Mouse (Mus musculus): ENCODE data around the gene D630039A03Rik.
"Not testable (repeated sequence)": the region's sequence is repeated elsewhere in the genome, so short reads cannot be mapped to it uniquely, and the experiment has no call there.

Gene D630039A03Rik

GRCm38 (mm10) chr4:57892001-57892586 is 24.0 kb downstream of the D630039A03Rik start:
- in situ Hi-C loops (cut with MboI, MseI) = no loop called here

GRCm38 (mm10) chr4:57889773-57890172 is 26.3 kb downstream of the D630039A03Rik start:
- in situ Hi-C loops (cut with MboI, MseI) = no loop called here

GRCm38 (mm10) chr4:57888978-57889377 is 27.1 kb downstream of the D630039A03Rik start:
- in situ Hi-C loops (cut with MboI, MseI) = not testable (repeated sequence)

GRCm38 (mm10) chr4:57888246-57888645 is 27.9 kb downstream of the D630039A03Rik start:
- in situ Hi-C loops (cut with MboI, MseI) = no loop called here

GRCm38 (mm10) chr4:57886888-57887230 is 29.2 kb downstream of the D630039A03Rik start:
- in situ Hi-C loops (cut with MboI, MseI) = no loop called here

GRCm38 (mm10) chr4:57886066-57886887 is 29.8 kb downstream of the D630039A03Rik start:
- in situ Hi-C loops (cut with MboI, MseI) = no loop called here

- in situ Hi-C loops (cut with MboI, MseI) = no loop called here
These were observed 30.9 kb downstream of the D630039A03Rik start for GRCm38 (mm10) chr4:57885186-57885585.

- in situ Hi-C loops (cut with MboI, MseI) = loop anchor here in 1 of 2 experiments (5.0 kb wide), 1 partner anchor 207 kb away; no protein-coding TSS in a partner anchor
These were observed 31.6 kb downstream of the D630039A03Rik start for GRCm38 (mm10) chr4:57884511-57884910.

- in situ Hi-C loops (cut with MboI, MseI) = loop anchor here in 1 of 2 experiments (5.0 kb wide), 1 partner anchor 206 kb away; no protein-coding TSS in a partner anchor
These were observed 32.3 kb downstream of the D630039A03Rik start for GRCm38 (mm10) chr4:57883520-57884421.

- in situ Hi-C loops (cut with MboI, MseI) = loop anchor here in 1 of 2 experiments (5.0 kb wide), 1 partner anchor 203 kb away; no protein-coding TSS in a partner anchor
These were observed 36.2 kb downstream of the D630039A03Rik start for GRCm38 (mm10) chr4:57879804-57880357.

GRCm38 (mm10) chr4:57879137-57879536 is 37.0 kb downstream of the D630039A03Rik start:
- in situ Hi-C loops (cut with MboI, MseI) = no loop called here

GRCm38 (mm10) chr4:57867454-57867853 is 48.6 kb downstream of the D630039A03Rik start:
- in situ Hi-C loops (cut with MboI, MseI) = no loop called here

- in situ Hi-C loops (cut with MboI, MseI) = no loop called here
These were observed 49.1 kb downstream of the D630039A03Rik start for GRCm38 (mm10) chr4:57866990-57867389.

GRCm38 (mm10) chr4:57866088-57866487 is 50.0 kb downstream of the D630039A03Rik start:
- in situ Hi-C loops (cut with MboI, MseI) = no loop called here

GRCm38 (mm10) chr4:57862269-57862986 is 53.7 kb downstream of the D630039A03Rik start:
- in situ Hi-C loops (cut with MboI, MseI) = no loop called here

GRCm38 (mm10) chr4:57861856-57862255 is 54.2 kb downstream of the D630039A03Rik start:
- in situ Hi-C loops (cut with MboI, MseI) = no loop called here

- in situ Hi-C loops (cut with MboI, MseI) = no loop called here
These were observed 54.9 kb downstream of the D630039A03Rik start for GRCm38 (mm10) chr4:57861166-57861565.

- in situ Hi-C loops (cut with MboI, MseI) = no loop called here
These were observed 55.9 kb downstream of the D630039A03Rik start for GRCm38 (mm10) chr4:57860204-57860611.

Data from T-helper 17 cell (primary cell).